Mouse (Mus musculus): ENCODE results near the gene Olfr111.

GRCm38 (mm10) chr17:37543800-37544435 lies 36.1 kb downstream of the Olfr111 start:
- no peak for TF ChIP-seq CTCF (IDR thresholded peaks at IDR 0.05; ENCODE audit: borderline replicate concordance, extremely low read depth, insufficient read depth, insufficient read length)
- no peak for TF ChIP-seq POLR2A (IDR thresholded peaks at IDR 0.05; ENCODE audit: borderline replicate concordance, extremely low read depth, insufficient read depth, insufficient read length, poor library complexity, severe bottlenecking)

Data from brain, embryonic 14.5 days (tissue).